Comparison of ENCODE assay signal across 28 mouse cellular contexts in the genomic region with DNA sequence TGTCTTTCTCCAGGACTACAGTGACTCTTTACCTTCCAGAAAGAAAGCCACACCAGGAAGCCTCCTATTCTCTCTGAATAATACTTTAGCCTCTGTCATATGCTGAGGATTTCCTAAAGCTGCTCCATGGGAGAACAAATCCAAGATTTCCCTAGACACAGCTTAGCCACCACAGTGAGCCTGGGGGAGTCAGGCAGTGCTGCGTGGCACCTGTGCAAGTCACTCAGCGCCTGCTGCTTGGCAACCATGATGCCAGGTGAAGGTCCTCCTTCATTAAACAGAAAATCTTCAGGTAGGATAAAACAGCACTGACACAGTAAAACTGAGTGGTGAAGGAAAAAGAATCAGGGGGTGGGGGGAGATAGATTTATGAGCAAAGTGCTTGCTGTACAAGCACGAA.
"Had no signal": no experiment of that assay in that cellular context is flagged by ENCODE, and none has a peak within 500 bp of the region (broad histone marks: within the 10 kb centered on the region; RNA-seq: fewer than 3 reads in every experiment).

No protein-coding gene starts in this region.

- H3K36me3 ChIP-seq: embryonic facial prominence, embryonic 10.5 days; embryonic facial prominence, embryonic 12.5 days; embryonic facial prominence, embryonic 13.5 days; embryonic facial prominence, embryonic 15.5 days; forebrain, embryonic 10.5 days; forebrain, embryonic 12.5 days; forebrain, embryonic 15.5 days had no signal

- ATAC-seq: forebrain, embryonic 13.5 days; forebrain, embryonic 14.5 days; forebrain, embryonic 15.5 days; forebrain, embryonic 16.5 days; forebrain, postnatal 0 days had no signal

- H3K4me1 ChIP-seq: embryonic facial prominence, embryonic 12.5 days; embryonic facial prominence, embryonic 13.5 days; embryonic facial prominence, embryonic 15.5 days; forebrain, embryonic 13.5 days; forebrain, embryonic 15.5 days had no signal

- H3K27me3 ChIP-seq: embryonic facial prominence, embryonic 12.5 days; embryonic facial prominence, embryonic 13.5 days; embryonic facial prominence, embryonic 15.5 days; forebrain, embryonic 12.5 days; forebrain, embryonic 13.5 days; forebrain, embryonic 15.5 days had no signal

- DNase-seq: cerebellum, adult 18-20 months; cerebellum, adult 2 months; cerebellum, adult 8-10 months; cerebellum, adult 9-10 months; cerebellum, adult 9-11 months; cerebellum, postnatal 10 days; cerebellum, postnatal 14 days; cerebellum, postnatal 25 days; cerebellum, postnatal 36 days; embryo, embryonic 11 days; forebrain, postnatal 0 days; gastrocnemius, adult 2 months; gastrocnemius, postnatal 10 days; gastrocnemius, postnatal 14 days; gastrocnemius, postnatal 25 days; gastrocnemius, postnatal 36 days; heart, adult 18-20 months had no signal

- H3K4me3 ChIP-seq: embryonic facial prominence, embryonic 10.5 days; embryonic facial prominence, embryonic 12.5 days; embryonic facial prominence, embryonic 13.5 days; embryonic facial prominence, embryonic 15.5 days; erythroblast, embryonic 14.5 days; forebrain, embryonic 10.5 days; forebrain, embryonic 12.5 days; forebrain, embryonic 13.5 days; forebrain, embryonic 15.5 days; gastrocnemius, adult 2 months had no signal

- H3K4me2 ChIP-seq: embryonic facial prominence, embryonic 12.5 days; embryonic facial prominence, embryonic 13.5 days; embryonic facial prominence, embryonic 15.5 days; forebrain, embryonic 12.5 days; forebrain, embryonic 13.5 days; forebrain, embryonic 15.5 days had no signal

- H3K9me3 ChIP-seq: embryonic facial prominence, embryonic 10.5 days; embryonic facial prominence, embryonic 12.5 days; embryonic facial prominence, embryonic 13.5 days; embryonic facial prominence, embryonic 15.5 days; forebrain, embryonic 10.5 days; forebrain, embryonic 12.5 days; forebrain, embryonic 13.5 days; forebrain, embryonic 15.5 days had no signal

- H3K9ac ChIP-seq: embryonic facial prominence, embryonic 12.5 days; embryonic facial prominence, embryonic 13.5 days; embryonic facial prominence, embryonic 15.5 days; forebrain, embryonic 12.5 days; forebrain, embryonic 13.5 days; forebrain, embryonic 15.5 days; forebrain, postnatal 0 days had no signal

- H3K27ac ChIP-seq: embryonic facial prominence, embryonic 10.5 days; embryonic facial prominence, embryonic 12.5 days; embryonic facial prominence, embryonic 13.5 days; embryonic facial prominence, embryonic 15.5 days; forebrain, embryonic 10.5 days; forebrain, embryonic 12.5 days; forebrain, embryonic 13.5 days; forebrain, embryonic 15.5 days; gastrocnemius, adult 2 months had no signal
